Mouse (Mus musculus): Measurements from ENCODE around the gene Cyp27a1. TPM values are rescaled to one million over a fixed set of nuclear protein-coding genes. Genes with fewer than 3 reads are reported as not detected.

Gene Cyp27a1
- polyA plus RNA-seq, 1 experiment from 2014 or later, result 30.0 TPM

GRCm38 (mm10) chr1:74721657-74722056 lies 8.3 kb downstream of the Cyp27a1 start:
- Histone ChIP-seq H3K36me3 (replicated peaks; ENCODE audit: insufficient read depth, low read length) (no peaks in the 10 kb centered on the region), H3K9me3 (ENCODE audit: low read length) (no peaks in the 10 kb centered on the region), H3K27ac (ENCODE audit: low read depth) (peak overlapping the region; percentile 66), H3K4me2 (ENCODE audit: low read depth, low read length) (no peak overlapping the region), H3K4me3 (ENCODE audit: low read depth, low read length) (no peak overlapping the region), H3K4me1 (ENCODE audit: insufficient read depth) (peaks cover 15% of the 10 kb centered on the region; the same call in 1 of the 2 replicates), H3K9ac (replicated peaks) (no peak overlapping the region), H3K27me3 (ENCODE audit: insufficient read depth, low read length) (no peaks in the 10 kb centered on the region)
- TF ChIP-seq EP300 (IDR thresholded peaks at IDR 0.05; ENCODE audit: low read depth), result no peak
- no peak for TF ChIP-seq CTCF (IDR thresholded peaks at IDR 0.05; ENCODE audit: low read depth)
- 51% methylated on average over 6 of the region's 6 CpGs for WGBS (ENCODE audit: insufficient replicate concordance)
- peak; percentile 89 for ATAC-seq
- peak; percentile 42 for DNase-seq

DNA sequence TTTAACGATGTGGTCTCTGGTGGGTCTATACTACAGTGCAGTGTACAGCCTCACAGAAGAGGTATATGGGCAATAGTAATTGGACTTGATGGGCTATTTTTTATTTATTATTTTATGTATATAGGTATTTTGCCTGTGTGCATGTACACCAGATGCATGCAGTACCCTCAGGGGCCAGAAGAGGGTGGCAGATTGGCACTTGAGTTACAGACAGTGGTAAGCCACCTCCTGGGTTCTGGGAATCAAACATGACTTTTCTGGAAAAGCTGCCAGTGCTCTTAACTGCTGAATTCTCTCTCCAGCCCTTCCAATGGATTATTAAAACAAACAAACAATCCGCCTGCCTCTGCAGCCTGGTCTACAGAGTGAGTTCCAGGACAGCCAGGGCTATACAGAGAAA lies 10.4 kb downstream of the Cyp27a1 start:
- H3K4me2 ChIP-seq (ENCODE audit: low read depth, low read length), result no peak overlapping the region
- H3K27ac ChIP-seq (ENCODE audit: low read depth), result no peak overlapping the region
- no peaks in the 10 kb centered on the region for H3K9me3 ChIP-seq (ENCODE audit: low read length)
- WGBS (ENCODE audit: insufficient replicate concordance), result 68% methylated on average over 2 of the region's 2 CpGs
- no peak for TF ChIP-seq EP300 (IDR thresholded peaks at IDR 0.05; ENCODE audit: low read depth)
- peak; percentile 51 for TF ChIP-seq CTCF (IDR thresholded peaks at IDR 0.05; ENCODE audit: low read depth)
- DNase-seq, result peak; percentile 42
- no peak overlapping the region for H3K9ac ChIP-seq (replicated peaks)
- no peak for ATAC-seq
- no peak overlapping the region for H3K4me3 ChIP-seq (ENCODE audit: low read depth, low read length)
- peaks cover 15% of the 10 kb centered on the region; the same call in 1 of the 2 replicates for H3K4me1 ChIP-seq (ENCODE audit: insufficient read depth)
- no peaks in the 10 kb centered on the region for H3K36me3 ChIP-seq (replicated peaks; ENCODE audit: insufficient read depth, low read length)
- no peaks in the 10 kb centered on the region for H3K27me3 ChIP-seq (ENCODE audit: insufficient read depth, low read length)

- TF ChIP-seq EP300 (IDR thresholded peaks at IDR 0.05; ENCODE audit: low read depth) (peak; percentile 41; the same call in 1 of the 2 replicates), CTCF (IDR thresholded peaks at IDR 0.05; ENCODE audit: low read depth) (no peak)
- H3K9ac ChIP-seq (replicated peaks), result no peak overlapping the region
- no peak for DNase-seq
- H3K9me3 ChIP-seq (ENCODE audit: low read length), result no peaks in the 10 kb centered on the region
- H3K4me1 ChIP-seq (ENCODE audit: insufficient read depth), result peaks cover 9% of the 10 kb centered on the region; the same call in 1 of the 2 replicates
- no peak overlapping the region for H3K4me2 ChIP-seq (ENCODE audit: low read depth, low read length)
- H3K27ac ChIP-seq (ENCODE audit: low read depth), result 0 out of 2 replicates have a peak overlapping the region, but pooled peaks have one; percentile 45
- no peaks in the 10 kb centered on the region for H3K36me3 ChIP-seq (replicated peaks; ENCODE audit: insufficient read depth, low read length)
- WGBS (ENCODE audit: insufficient replicate concordance), result 48% methylated on average over 5 of the region's 5 CpGs
- no peak; the same call in 1 of the 2 replicates for ATAC-seq
- H3K4me3 ChIP-seq (ENCODE audit: low read depth, low read length), result no peak overlapping the region
- H3K27me3 ChIP-seq (ENCODE audit: insufficient read depth, low read length), result no peaks in the 10 kb centered on the region
Measured at GRCm38 (mm10) chr1:74726114-74726513, 12.7 kb downstream of the Cyp27a1 start.

GRCm38 (mm10) chr1:74726674-74727073 lies 13.3 kb downstream of the Cyp27a1 start:
- no peak for DNase-seq
- WGBS (ENCODE audit: insufficient replicate concordance), result 44% methylated on average over 5 of the region's 5 CpGs
- H3K4me2 ChIP-seq (ENCODE audit: low read depth, low read length), result no peak overlapping the region

DNA sequence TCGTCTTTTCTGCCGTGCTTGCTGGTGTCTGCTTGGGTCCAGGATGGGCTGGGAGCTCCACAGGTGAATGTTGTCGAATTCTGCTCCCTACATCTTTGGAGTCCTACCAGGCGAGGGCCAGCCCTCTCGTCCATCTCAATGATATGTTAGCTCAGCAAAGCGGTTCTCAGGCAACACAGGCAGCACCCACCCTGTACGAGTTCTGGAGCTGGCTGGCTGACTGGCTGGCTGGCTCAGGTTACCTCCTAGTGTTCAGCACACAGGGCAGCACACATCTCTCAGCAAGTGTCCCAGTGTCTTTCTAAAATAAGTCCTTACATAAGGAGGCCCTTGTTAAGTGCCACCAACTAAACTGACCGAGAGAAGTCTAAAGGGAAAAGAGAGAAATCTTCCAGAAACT lies 15.1 kb downstream of the Cyp27a1 start:
- no peaks in the 10 kb centered on the region for H3K36me3 ChIP-seq (replicated peaks; ENCODE audit: insufficient read depth, low read length)
- no peak overlapping the region for H3K4me3 ChIP-seq (ENCODE audit: low read depth, low read length)
- no peak overlapping the region for H3K4me2 ChIP-seq (ENCODE audit: low read depth, low read length)
- DNase-seq (no peak), ATAC-seq (no peak)
- no peak overlapping the region for H3K27ac ChIP-seq (ENCODE audit: low read depth)
- 68% methylated on average over 8 of the region's 8 CpGs for WGBS (ENCODE audit: insufficient replicate concordance)
- no peaks in the 10 kb centered on the region for H3K9me3 ChIP-seq (ENCODE audit: low read length)
- no peaks in the 10 kb centered on the region for H3K27me3 ChIP-seq (ENCODE audit: insufficient read depth, low read length)
- peaks cover 3% of the 10 kb centered on the region; the same call in 1 of the 2 replicates for H3K4me1 ChIP-seq (ENCODE audit: insufficient read depth)
- TF ChIP-seq CTCF (IDR thresholded peaks at IDR 0.05; ENCODE audit: low read depth), result no peak
- no peak for TF ChIP-seq EP300 (IDR thresholded peaks at IDR 0.05; ENCODE audit: low read depth)
- no peak overlapping the region for H3K9ac ChIP-seq (replicated peaks)

More at GRCm38 (mm10) chr1:74726674-74727073, 13.3 kb downstream of the Cyp27a1 start:
- no peaks in the 10 kb centered on the region for H3K9me3 ChIP-seq (ENCODE audit: low read length)
- no peak for TF ChIP-seq EP300 (IDR thresholded peaks at IDR 0.05; ENCODE audit: low read depth)
- no peak for TF ChIP-seq CTCF (IDR thresholded peaks at IDR 0.05; ENCODE audit: low read depth)
- H3K4me1 ChIP-seq (ENCODE audit: insufficient read depth), result peaks cover 8% of the 10 kb centered on the region; the same call in 1 of the 2 replicates
- H3K4me3 ChIP-seq (ENCODE audit: low read depth, low read length), result no peak overlapping the region
- H3K36me3 ChIP-seq (replicated peaks; ENCODE audit: insufficient read depth, low read length), result no peaks in the 10 kb centered on the region
- peak; percentile 55 for ATAC-seq
- peak overlapping the region; percentile 49; the same call in 1 of the 2 replicates for H3K27ac ChIP-seq (ENCODE audit: low read depth)
- H3K27me3 ChIP-seq (ENCODE audit: insufficient read depth, low read length), result no peaks in the 10 kb centered on the region
- no peak overlapping the region for H3K9ac ChIP-seq (replicated peaks)

DNA sequence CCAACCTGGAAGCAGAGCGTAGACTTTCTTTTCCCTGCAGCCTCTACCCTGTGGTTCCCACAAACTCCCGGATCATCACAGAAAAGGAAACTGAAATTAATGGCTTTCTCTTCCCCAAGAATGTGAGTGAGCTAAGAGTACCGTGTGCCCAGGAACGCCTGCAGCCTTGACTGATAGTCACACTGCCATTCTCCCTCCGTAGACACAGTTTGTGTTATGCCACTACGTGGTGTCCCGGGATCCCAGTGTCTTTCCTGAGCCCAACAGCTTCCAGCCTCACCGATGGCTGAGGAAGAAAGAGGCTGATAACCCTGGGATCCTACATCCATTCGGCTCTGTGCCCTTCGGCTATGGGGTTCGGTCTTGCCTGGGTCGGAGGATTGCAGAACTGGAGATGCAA lies 23.6 kb downstream of the Cyp27a1 start:
- H3K27me3 ChIP-seq (ENCODE audit: insufficient read depth, low read length), result no peaks in the 10 kb centered on the region
- no peaks in the 10 kb centered on the region for H3K9me3 ChIP-seq (ENCODE audit: low read length)
- DNase-seq, result no peak
- H3K27ac ChIP-seq (ENCODE audit: low read depth), result no peak overlapping the region
- no peak for TF ChIP-seq CTCF (IDR thresholded peaks at IDR 0.05; ENCODE audit: low read depth)
- TF ChIP-seq EP300 (IDR thresholded peaks at IDR 0.05; ENCODE audit: low read depth), result no peak
- H3K4me2 ChIP-seq (ENCODE audit: low read depth, low read length), result no peak overlapping the region
- 75% methylated on average over 12 of the region's 12 CpGs for WGBS (ENCODE audit: insufficient replicate concordance)
- H3K9ac ChIP-seq (replicated peaks), result no peak overlapping the region
- no peak overlapping the region for H3K4me3 ChIP-seq (ENCODE audit: low read depth, low read length)
- no peaks in the 10 kb centered on the region for H3K4me1 ChIP-seq (ENCODE audit: insufficient read depth)
- peaks cover 3% of the 10 kb centered on the region for H3K36me3 ChIP-seq (replicated peaks; ENCODE audit: insufficient read depth, low read length)
- ATAC-seq, result no peak
